Comparison of ENCODE assay signal across 31 mouse cellular contexts in genomic region chr2:153479486-153479885, GRCm38 (mm10). TPM values are rescaled to one million over a fixed set of nuclear protein-coding genes. Genes with fewer than 3 reads are reported as not detected.
DNase-seq lines count a peak whose midpoint lies in the region; ATAC-seq and TF ChIP-seq lines count a peak whose summit lies in the region.
"Had no signal": no experiment of that assay in that cellular context is flagged by ENCODE, and none has a peak within 500 bp of the region (broad histone marks: within the 10 kb centered on the region; RNA-seq: fewer than 3 reads in every experiment).

No protein-coding gene starts in this region.

- no peaks in the 10 kb centered on the region for H3K27me3 ChIP-seq in MEL (ENCODE audit: control insufficient read depth in 1 of 2, insufficient read depth in 2 of 2, low read length in 2 of 2)
- no peaks in the 10 kb centered on the region for H3K27me3 ChIP-seq in liver, embryonic 12.5 days (replicated peaks)
- H3K27me3 ChIP-seq in forebrain, postnatal 0 days (ENCODE audit: insufficient read depth, low read length): no peaks in the 10 kb centered on the region
- H3K27me3 ChIP-seq: heart, embryonic 15.5 days; neural tube, embryonic 13.5 days had no signal

- intact Hi-C loops in left cerebral cortex, adult 2 months (cut with DNase I): no loop called here

- no peak for TF ChIP-seq CTCF in left cerebral cortex, adult 2 months (IDR thresholded peaks at IDR 0.05)
- no peak for TF ChIP-seq CTCF in MEL (IDR thresholded peaks at IDR 0.05 in 2 of 3, conservative IDR thresholded peaks at IDR 0.05 in 1 of 3; ENCODE audit: control insufficient read depth in 1 of 3, insufficient read depth in 1 of 3, low read depth in 2 of 3, low read length in 3 of 3, poor library complexity in 1 of 3, severe bottlenecking in 1 of 3)
- no peak for TF ChIP-seq CTCF in forebrain, postnatal 0 days (IDR thresholded peaks at IDR 0.05; ENCODE audit: low read depth)

- peak; percentile 24; the same call in 1 of the 2 replicates for ATAC-seq in liver, embryonic 12.5 days
- ATAC-seq in megakaryocyte progenitor cell, adult 5-6 weeks (replicated peaks; ENCODE audit: poor library complexity): 0 out of 2 replicates have a peak, but pooled peaks have one; percentile 3
- ATAC-seq in forebrain, postnatal 0 days: no peak
- ATAC-seq: intestine, postnatal 0 days; midbrain, embryonic 13.5 days had no signal

- H3K9me3 ChIP-seq in MEL (replicated peaks; ENCODE audit: insufficient read depth, low read length): no peaks in the 10 kb centered on the region
- H3K9me3 ChIP-seq in liver, embryonic 12.5 days (replicated peaks): no peaks in the 10 kb centered on the region
- H3K9me3 ChIP-seq in forebrain, postnatal 0 days (ENCODE audit: low read length): no peaks in the 10 kb centered on the region
- H3K9me3 ChIP-seq: embryonic facial prominence, embryonic 13.5 days; forebrain, embryonic 10.5 days; heart, embryonic 15.5 days; midbrain, embryonic 13.5 days; neural tube, embryonic 13.5 days had no signal

- H3K9ac ChIP-seq in MEL (ENCODE audit: control insufficient read depth, low read depth, low read length, poor library complexity, severe bottlenecking): no peak overlapping the region
- peak overlapping the region; percentile 44; the same call in 1 of the 2 replicates for H3K9ac ChIP-seq in liver, embryonic 12.5 days
- H3K9ac ChIP-seq in forebrain, postnatal 0 days: no peak overlapping the region
- H3K9ac ChIP-seq: embryonic facial prominence, embryonic 13.5 days; hindbrain, embryonic 14.5 days; lung, embryonic 14.5 days; midbrain, embryonic 13.5 days had no signal

- whole genome bisulfite sequencing in liver, embryonic 12.5 days (ENCODE audit: insufficient replicate concordance): 18% methylated on average over 1 of the region's 1 CpGs
- WGBS in forebrain, postnatal 0 days: 100% methylated on average over 1 of the region's 1 CpGs

- H3K4me2 ChIP-seq in liver, embryonic 12.5 days: no peak overlapping the region
- H3K4me2 ChIP-seq in forebrain, postnatal 0 days (ENCODE audit: low read depth): no peak overlapping the region
- H3K4me2 ChIP-seq: embryonic facial prominence, embryonic 13.5 days; heart, embryonic 15.5 days; hindbrain, embryonic 14.5 days; lung, embryonic 14.5 days; midbrain, embryonic 13.5 days; neural tube, embryonic 13.5 days had no signal

- peak; percentile 62 to 63 for TF ChIP-seq EP300 in MEL (IDR thresholded peaks at IDR 0.05; ENCODE audit: low read depth in 1 of 2, low read length in 2 of 2)

- peaks cover 13 to 29% of the 10 kb centered on the region in 2 experiments for H3K4me1 ChIP-seq in MEL (ENCODE audit: control insufficient read depth in 1 of 2, insufficient read depth in 2 of 2, low read length in 2 of 2)
- H3K4me1 ChIP-seq in liver, embryonic 12.5 days: peaks cover 94% of the 10 kb centered on the region
- peaks cover 16% of the 10 kb centered on the region for H3K4me1 ChIP-seq in forebrain, postnatal 0 days (ENCODE audit: insufficient read depth)

- DNase-seq in left cerebral cortex, adult 2 months (ENCODE audit: extremely low spot score in 1 of 2, low spot score in 2 of 2): no peak
- no peak for DNase-seq in left cerebral cortex, adult 9 months (ENCODE audit: low spot score in 2 of 2)
- DNase-seq in MEL (ENCODE audit: low read depth, low spot score): peak; percentile 36
- DNase-seq in kidney, postnatal 4 days: no peak
- DNase-seq in forebrain, postnatal 0 days: no peak
- DNase-seq: adrenal gland, postnatal 14 days; cerebellum, adult 11-12 months; cerebellum, adult 9-11 months; gastrocnemius, postnatal 14 days; heart, adult 11 months; kidney, adult 9 months; kidney, postnatal 10 days; lung, embryonic 14.5 days; lung, postnatal 14 days; right cerebral cortex, postnatal 4 days; thymus, adult 2 months; thymus, postnatal 36 days had no signal

- peak overlapping the region; percentile 32; the same call in 1 of the 2 replicates for H3K27ac ChIP-seq in left cerebral cortex, adult 2 months
- H3K27ac ChIP-seq in MEL (ENCODE audit: control insufficient read depth, low read depth, low read length): peak overlapping the region; percentile 23
- H3K27ac ChIP-seq in liver, embryonic 12.5 days: peak overlapping the region; percentile 73
- no peak overlapping the region for H3K27ac ChIP-seq in forebrain, postnatal 0 days (ENCODE audit: low read depth, low read length)
- H3K27ac ChIP-seq: midbrain, embryonic 13.5 days had no signal

- TF ChIP-seq POLR2A in MEL (IDR thresholded peaks at IDR 0.05; ENCODE audit: control insufficient read depth in 1 of 2, insufficient read depth in 1 of 2, low read depth in 1 of 2, low read length in 2 of 2, poor library complexity in 1 of 2): no peak

- H3K36me3 ChIP-seq in MEL (ENCODE audit: control insufficient read depth in 1 of 2, insufficient read depth in 2 of 2, low read length in 2 of 2): peaks cover 2 to 25% of the 10 kb centered on the region in 2 experiments; a peak in 3 of 4 replicates
- H3K36me3 ChIP-seq in liver, embryonic 12.5 days: peaks cover 57% of the 10 kb centered on the region
- H3K36me3 ChIP-seq in forebrain, postnatal 0 days (ENCODE audit: insufficient read depth): peaks cover 5% of the 10 kb centered on the region; the same call in 1 of the 2 replicates
- H3K36me3 ChIP-seq: embryonic facial prominence, embryonic 13.5 days; forebrain, embryonic 10.5 days; heart, embryonic 15.5 days; midbrain, embryonic 13.5 days had no signal

- H3K79me2 ChIP-seq in MEL (ENCODE audit: control insufficient read depth, insufficient read depth, low read length, poor library complexity): no peaks in the 10 kb centered on the region

- no peak overlapping the region for H3K4me3 ChIP-seq in left cerebral cortex, adult 2 months
- no peak overlapping the region for H3K4me3 ChIP-seq in MEL (ENCODE audit: control insufficient read depth in 1 of 2, insufficient read depth in 1 of 2, low read depth in 2 of 2, low read length in 2 of 2)
- no peak overlapping the region for H3K4me3 ChIP-seq in liver, embryonic 12.5 days
- H3K4me3 ChIP-seq in forebrain, postnatal 0 days (ENCODE audit: low read depth, low read length): no peak overlapping the region
- H3K4me3 ChIP-seq: embryonic facial prominence, embryonic 13.5 days; forebrain, embryonic 10.5 days; heart, embryonic 15.5 days; midbrain, embryonic 13.5 days; neural tube, embryonic 13.5 days had no signal

- TF ChIP-seq RAD21 in MEL (IDR thresholded peaks at IDR 0.05; ENCODE audit: low read depth, low read length): no peak; the same call in 1 of the 2 replicates

TF ChIP-seq in MEL, 35 proteins besides CTCF, POLR2A, EP300 and RAD21:
- TF ChIP-seq TAL1 (IDR thresholded peaks at IDR 0.05; ENCODE audit: low read length): peak; percentile 32; the same call in 1 of the 2 replicates
- peak; percentile 20 for TF ChIP-seq SMC3 (IDR thresholded peaks at IDR 0.05; ENCODE audit: low read depth, low read length)
- TF ChIP-seq NRF1 (IDR thresholded peaks at IDR 0.05; ENCODE audit: insufficient read depth, low read depth, low read length, poor library complexity, severe bottlenecking): peak; percentile 14; the same call in 1 of the 2 replicates
- no peak for TF ChIP-seq CHD2 (IDR thresholded peaks at IDR 0.05; ENCODE audit: low read length)
- TF ChIP-seq ETS1 (IDR thresholded peaks at IDR 0.05; ENCODE audit: low read depth, low read length): peak; percentile 14; the same call in 1 of the 2 replicates
- peak; percentile 56; the same call in 1 of the 2 replicates for TF ChIP-seq TCF12 (IDR thresholded peaks at IDR 0.05; ENCODE audit: low read depth, low read length)
- no peak for TF ChIP-seq UBTF (IDR thresholded peaks at IDR 0.05; ENCODE audit: borderline replicate concordance, insufficient read depth, low read depth, low read length)
- TF ChIP-seq SIN3A (IDR thresholded peaks at IDR 0.05; ENCODE audit: low read length): peak; percentile 50
- no peak for TF ChIP-seq USF1 (IDR thresholded peaks at IDR 0.05; ENCODE audit: low read depth, low read length)
- no peak for TF ChIP-seq MAZ (IDR thresholded peaks at IDR 0.05; ENCODE audit: low read depth, low read length)
- TF ChIP-seq RCOR1 (IDR thresholded peaks at IDR 0.05; ENCODE audit: low read depth, low read length): 0 out of 2 replicates have a peak, but pooled peaks have one; percentile 18

RNA-seq across cellular contexts. Expression of gene 4930404H24Rik, which starts 13.1 kb away (rescaled TPM):
- total RNA-seq in left cerebral cortex, adult 2 months (2021): not detected
- total RNA-seq in MEL (2012; rRNA removed): not detected in 2 replicates
- under 1 TPM in 1 of 2 experiments, not detected in 1; 0.24 TPM for polyA plus RNA-seq in MEL (2012; ENCODE audit: insufficient read depth in 1 of 2, insufficient read length in 2 of 2, low read depth in 1 of 2, low replicate concordance in 2 of 2, missing spikeins in 1 of 2)
- not detected in 2 replicates for polyA plus RNA-seq in liver, embryonic 12.5 days (2016; fragmentation: Nextera tagmentation; extraction: Ambion mirVana)
- total RNA-seq in megakaryocyte progenitor cell, adult 5-6 weeks (2015): not detected in 2 replicates
- total RNA-seq in megakaryocyte progenitor cell, adult 5-6 weeks (2017): not detected in 2 replicates
- not detected in 2 replicates for total RNA-seq in forebrain, postnatal 0 days (2014; rRNA removed)
- polyA plus RNA-seq in forebrain, postnatal 0 days (2015; fragmentation: Nextera tagmentation; extraction: Ambion mirVana): not detected in 2 replicates
- total RNA-seq: adrenal gland, postnatal 14 days; common myeloid progenitor, adult 5-6 weeks; gastrocnemius, postnatal 14 days; hematopoietic stem cell, adult 5-6 weeks; layer of hippocampus, postnatal 10 days; left cerebral cortex, postnatal 36 days had no signal
- polyA plus RNA-seq: embryonic facial prominence, embryonic 13.5 days; forebrain, embryonic 10.5 days; heart, embryonic 15.5 days; hindbrain, embryonic 14.5 days; intestine, postnatal 0 days; limb, embryonic 14.5 days; lung, embryonic 14.5 days; midbrain, embryonic 13.5 days; neural tube, embryonic 13.5 days; thymus, adult 2 months had no signal

RNA-seq across cellular contexts. Expression of gene Nol4l, which starts 50.3 kb away (rescaled TPM):
- total RNA-seq in left cerebral cortex, adult 2 months (2021): 10 to 100 TPM; 45.0 to 51.3 TPM
- 4.4 and 4.5 TPM in 2 replicates for total RNA-seq in MEL (2012; rRNA removed)
- polyA plus RNA-seq in MEL (2012; ENCODE audit: insufficient read depth in 1 of 2, insufficient read length in 2 of 2, low read depth in 1 of 2, low replicate concordance in 2 of 2, missing spikeins in 1 of 2): 1 to 10 TPM in 1 of 2 experiments, not detected in 1; 7.1 TPM
- polyA plus RNA-seq in liver, embryonic 12.5 days (2016; fragmentation: Nextera tagmentation; extraction: Ambion mirVana): 9.3 and 9.8 TPM in 2 replicates
- total RNA-seq in megakaryocyte progenitor cell, adult 5-6 weeks (2015): 3.0 and 4.4 TPM in 2 replicates
- 1.4 and 3.7 TPM in 2 replicates for total RNA-seq in megakaryocyte progenitor cell, adult 5-6 weeks (2017)
- 57.4 and 58.5 TPM in 2 replicates for total RNA-seq in forebrain, postnatal 0 days (2014; rRNA removed)
- 20.5 and 28.0 TPM in 2 replicates for polyA plus RNA-seq in forebrain, postnatal 0 days (2015; fragmentation: Nextera tagmentation; extraction: Ambion mirVana)
